Mouse (Mus musculus) stomach, postnatal 0 days (tissue): Measurements from ENCODE around the gene Rufy2. TPM values are rescaled to one million over a fixed set of nuclear protein-coding genes. Genes with fewer than 3 reads are reported as not detected.
A peak's percentile ranks its signal among the peaks of the same experiment; 100 is the strongest.

Experiments
- ATAC-seq: fragments of 200-750 bp; cut with Nextera tagmentation; 2 replicates; pipeline ENCODE4 v1.8.0; 2017; ENCODE audit not compliant: low FRiP score, low TSS enrichment
- DNase-seq: peaks from one replicate; pipeline ENCODE4 v3.0.0-alpha.2; 2016; ENCODE audit warnings: low spot score
- H3K27ac ChIP-seq: fragments of 300-500 bp; sonication (generic); replicated peaks from 2 replicates; pipeline ENCODE4 v1.5.1; 2014; ENCODE audit warnings: mild to moderate bottlenecking, control low read depth
- H3K27me3 ChIP-seq: fragments of 300-500 bp; sonication (generic); 2 replicates; pipeline ENCODE4 v1.6.1; 2014; ENCODE audit warnings: low read length; ENCODE audit not compliant: control insufficient read depth, insufficient read depth
- H3K36me3 ChIP-seq: fragments of 300-500 bp; sonication (generic); 2 replicates; pipeline ENCODE4 v1.6.1; 2014; ENCODE audit warnings: low read length, mixed read lengths; ENCODE audit not compliant: control insufficient read depth, insufficient read depth
- H3K4me1 ChIP-seq: fragments of 300-500 bp; sonication (generic); replicated peaks from 2 replicates; pipeline ENCODE4 v1.6.1; 2014; ENCODE audit warnings: antibody characterized with exemption; ENCODE audit not compliant: control insufficient read depth, insufficient read depth
- H3K4me2 ChIP-seq: fragments of 300-500 bp; sonication (generic); replicated peaks from 2 replicates; pipeline ENCODE4 v1.6.1; 2014; ENCODE audit warnings: low read depth, mild to moderate bottlenecking, control low read depth, moderate library complexity
- H3K4me3 ChIP-seq: fragments of 300-500 bp; sonication (generic); 2 replicates; pipeline ENCODE4 v1.5.1; 2014; ENCODE audit warnings: low read depth, low read length, control low read depth
- H3K9ac ChIP-seq: fragments of 300-500 bp; sonication (generic); 2 replicates; pipeline ENCODE4 v1.6.1; 2014; ENCODE audit warnings: mild to moderate bottlenecking, low read length, control low read depth, mixed read lengths
- H3K9me3 ChIP-seq: fragments of 300-500 bp; sonication (generic); 2 replicates; pipeline ENCODE4 v1.6.1; 2016; ENCODE audit warnings: low read length; ENCODE audit not compliant: control insufficient read depth
- CTCF ChIP-seq: IDR thresholded peaks from 2 replicates; pipeline ENCODE4 v1.5.1; 2016; ENCODE audit warnings: antibody characterized with exemption, low read depth, mild to moderate bottlenecking, moderate library complexity
- EP300 ChIP-seq: optimal IDR thresholded peaks from 2 replicates; pipeline ENCODE3; 2016; ENCODE audit warnings: antibody characterized with exemption
- WGBS: fragments of 180-500 bp; shearing (Covaris S2); extraction: QIAGEN DNeasy Blood & Tissue Kit; methylation state at CpG from one replicate; pipeline ENCODE4 v1.1.7; 2014; 5-methylcytosine and 5-hydroxymethylcytosine counted together
- polyA plus RNA-seq: library from polyadenylated mRNA; unstranded; fragments of >200 nt; fragmentation: Nextera tagmentation; extraction: Ambion mirVana; gene quantifications from 2 replicates; pipeline ENCODE4 v1.2.1, GENCODE M21; 2015

Gene Rufy2
- polyA plus RNA-seq, 1 experiment from 2014 or later, result 12.8 TPM

DNA sequence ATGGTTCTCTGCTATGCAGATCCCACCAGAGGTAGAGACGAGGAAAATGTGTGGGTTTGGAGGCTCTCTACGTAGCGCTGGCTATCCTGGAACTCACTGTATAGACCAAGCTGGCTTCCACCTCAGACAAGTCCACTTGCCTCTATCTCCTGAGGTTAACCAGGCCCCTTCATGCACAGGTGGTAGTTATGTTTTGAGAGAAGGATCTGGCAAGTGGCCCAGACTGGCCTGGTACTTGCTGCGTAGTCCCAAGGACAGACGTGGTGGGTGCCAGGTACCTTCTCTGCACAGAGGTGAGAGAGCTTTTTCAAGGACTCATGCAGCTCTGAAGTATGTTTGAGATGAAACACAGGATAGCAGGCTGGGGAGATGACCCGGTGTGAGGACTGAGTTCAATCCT, 4.5 kb downstream of the Rufy2 start:
- ATAC-seq (no peak; the same call in 1 of the 2 replicates), DNase-seq (no peak)
- 81% methylated on average over 6 of the region's 6 CpGs for WGBS
- Histone ChIP-seq H3K4me3 (no peak overlapping the region), H3K36me3 (peaks cover 6% of the 10 kb centered on the region; the same call in 1 of the 2 replicates), H3K9ac (no peak overlapping the region), H3K27me3 (no peaks in the 10 kb centered on the region), H3K4me1 (0 out of 2 replicates have a peak, but pooled peaks cover 2% of the 10 kb centered on the region), H3K4me2 (no peak overlapping the region), H3K27ac (no peak overlapping the region), H3K9me3 (no peaks in the 10 kb centered on the region)
- no peak for TF ChIP-seq CTCF
- no peak for TF ChIP-seq EP300

GRCm38 (mm10) chr10:62987341-62987740, 7.3 kb downstream of the Rufy2 start:
- no peak overlapping the region for H3K4me2 ChIP-seq
- no peak overlapping the region for H3K27ac ChIP-seq
- H3K4me1 ChIP-seq, result no peaks in the 10 kb centered on the region
- ATAC-seq, result no peak
- WGBS, result 26% methylated on average over 3 of the region's 3 CpGs
- TF ChIP-seq CTCF, result peak; percentile 70
- TF ChIP-seq EP300, result no peak
- H3K27me3 ChIP-seq, result no peaks in the 10 kb centered on the region
- no peaks in the 10 kb centered on the region for H3K9me3 ChIP-seq
- no peak overlapping the region for H3K9ac ChIP-seq
- no peak overlapping the region for H3K4me3 ChIP-seq
- H3K36me3 ChIP-seq, result peaks cover 21% of the 10 kb centered on the region
- DNase-seq, result peak; percentile 33

DNA sequence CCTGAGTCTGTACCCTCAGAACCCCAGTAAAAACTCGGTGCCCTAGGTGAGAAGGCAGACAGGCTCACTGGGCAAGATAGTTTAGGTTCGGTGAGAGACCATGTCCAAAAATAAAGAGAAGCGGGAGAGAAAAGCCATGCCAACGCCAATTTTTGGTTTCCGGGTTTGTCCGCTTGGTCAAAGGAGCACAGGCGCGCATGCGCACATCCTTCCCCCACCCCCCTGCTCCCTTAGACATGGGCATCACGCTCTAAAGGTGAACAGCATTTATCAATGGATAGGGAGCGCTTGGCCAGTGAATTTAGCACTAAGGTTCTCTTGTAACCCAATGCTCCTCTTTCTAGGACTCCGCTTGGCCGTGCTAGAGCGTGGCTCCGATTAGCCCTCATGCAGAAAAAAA, 10.6 kb downstream of the Rufy2 start:
- no peak overlapping the region for H3K27ac ChIP-seq
- H3K36me3 ChIP-seq, result peaks cover 30% of the 10 kb centered on the region
- H3K4me3 ChIP-seq, result no peak overlapping the region
- no peak overlapping the region for H3K4me2 ChIP-seq
- H3K27me3 ChIP-seq, result no peaks in the 10 kb centered on the region
- ATAC-seq (no peak), DNase-seq (no peak)
- no peaks in the 10 kb centered on the region for H3K4me1 ChIP-seq
- WGBS, result 94% methylated on average over 15 of the region's 15 CpGs
- TF ChIP-seq CTCF (no peak), EP300 (no peak)
- H3K9ac ChIP-seq, result no peak overlapping the region
- H3K9me3 ChIP-seq, result no peaks in the 10 kb centered on the region

- H3K36me3 ChIP-seq, result peaks cover 45% of the 10 kb centered on the region
- no peaks in the 10 kb centered on the region for H3K27me3 ChIP-seq
- no peak overlapping the region for H3K27ac ChIP-seq
- H3K4me2 ChIP-seq, result no peak overlapping the region
- H3K4me3 ChIP-seq, result no peak overlapping the region
- no peak overlapping the region for H3K9ac ChIP-seq
- no peaks in the 10 kb centered on the region for H3K4me1 ChIP-seq
- DNase-seq, result peak; percentile 40
- no peaks in the 10 kb centered on the region for H3K9me3 ChIP-seq
- WGBS, result 75% methylated on average over 7 of the region's 9 CpGs
- ATAC-seq, result 0 out of 2 replicates have a peak, but pooled peaks have one; percentile 51
- no peak for TF ChIP-seq CTCF
- no peak for TF ChIP-seq EP300
Observed at GRCm38 (mm10) chr10:62993991-62994390, 14.0 kb downstream of the Rufy2 start.

DNA sequence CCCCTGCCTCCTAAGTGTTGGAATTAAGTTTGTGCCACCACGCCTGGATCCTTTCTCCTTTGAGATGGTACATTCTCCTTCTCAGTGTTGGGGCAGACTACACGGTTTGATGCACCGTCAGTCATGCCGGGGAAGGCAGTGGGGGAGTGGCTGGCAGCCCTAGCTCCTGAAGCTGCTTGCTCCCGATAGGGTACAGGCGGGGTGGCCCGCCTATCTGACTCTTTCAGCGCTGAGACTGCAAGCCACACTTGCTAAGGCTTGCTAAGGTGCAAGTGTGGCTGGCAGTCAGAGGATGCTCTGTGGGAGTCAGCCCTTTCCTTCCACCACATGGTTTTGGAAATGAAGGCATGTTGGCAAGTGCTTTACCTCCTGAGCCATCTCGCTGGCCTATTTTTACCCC, 20.6 kb downstream of the Rufy2 start:
- Histone ChIP-seq H3K4me1 (no peaks in the 10 kb centered on the region), H3K4me2 (no peak overlapping the region), H3K9me3 (no peaks in the 10 kb centered on the region), H3K4me3 (no peak overlapping the region), H3K27me3 (no peaks in the 10 kb centered on the region), H3K36me3 (peaks cover 24% of the 10 kb centered on the region), H3K9ac (no peak overlapping the region), H3K27ac (no peak overlapping the region)
- WGBS, result 74% methylated on average over 9 of the region's 9 CpGs
- TF ChIP-seq CTCF (no peak), EP300 (no peak)
- no peak for ATAC-seq
- DNase-seq, result no peak

DNA sequence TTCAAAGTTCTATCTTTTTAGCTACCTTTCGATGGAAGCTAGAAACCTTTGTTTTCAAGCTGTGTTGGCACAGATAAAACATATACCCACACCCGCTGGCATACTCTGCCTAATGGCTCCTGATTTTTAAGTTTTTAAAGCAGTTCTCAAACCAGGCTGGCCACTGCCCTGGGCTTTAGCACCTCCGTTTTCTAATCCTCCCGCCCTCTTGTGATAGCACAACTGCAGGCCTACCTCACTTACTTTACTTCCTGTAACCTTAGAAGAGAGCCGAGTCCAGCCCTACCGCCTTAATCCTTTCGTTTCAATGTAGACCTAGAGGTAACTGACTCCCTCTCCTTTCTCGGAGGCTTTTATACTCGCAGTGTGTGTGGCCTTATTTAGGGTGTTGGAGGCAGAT, 23.2 kb downstream of the Rufy2 start:
- Histone ChIP-seq H3K4me2 (no peak overlapping the region), H3K9me3 (no peaks in the 10 kb centered on the region), H3K27me3 (no peaks in the 10 kb centered on the region), H3K4me1 (no peaks in the 10 kb centered on the region), H3K4me3 (no peak overlapping the region), H3K36me3 (peaks cover 17% of the 10 kb centered on the region), H3K27ac (no peak overlapping the region), H3K9ac (no peak overlapping the region)
- no peak for DNase-seq
- WGBS, result 68% methylated on average over 9 of the region's 9 CpGs
- no peak for ATAC-seq
- no peak for TF ChIP-seq EP300
- no peak for TF ChIP-seq CTCF
